Mouse (Mus musculus) v-Abl transformed pro-B cells (cell line): Measurements from ENCODE around the gene Atg9b.

Experiments
- in situ Hi-C, 2 experiments: fragments of 400-800 bp; cut with MboI; formaldehyde crosslinking; loops; one replicate each; pipeline ENCODE4 v1.15.1; 2025; ENCODE audit not compliant: unreplicated experiment in 2 of 2

Gene Atg9b

GRCm38 (mm10) chr5:24391864-24392263 lies at the start of gene Atg9b:
Atg9b (minus strand) TSS chr5:24392143.
- in situ Hi-C loops: loop anchor here in 1 of 2 experiments (25.0 kb wide), 1 partner anchor 195 kb away; the partner anchor contains the start of genes Abcf2 and Chpf2

DNA sequence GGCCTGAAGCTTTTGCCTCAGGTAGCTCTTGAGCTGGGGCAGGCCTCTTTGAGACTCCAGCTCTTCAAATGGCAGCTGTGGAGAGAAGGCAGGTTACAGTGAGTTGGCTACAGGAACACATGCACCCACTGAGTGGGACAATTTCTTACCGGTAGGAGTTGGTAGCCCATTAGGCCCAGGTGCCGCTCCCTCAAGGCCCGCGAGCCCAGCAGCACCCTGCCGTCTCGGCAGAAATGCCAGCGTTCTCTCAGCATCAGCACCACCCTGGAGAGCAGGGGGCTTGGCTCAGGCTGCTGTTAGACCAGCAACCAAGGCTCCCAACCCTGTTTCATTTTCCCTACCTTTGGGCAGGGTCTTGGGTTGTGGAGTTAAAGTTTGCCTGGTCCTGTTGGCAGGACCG lies 49.2 kb upstream of the Atg9b start:
- in situ Hi-C loops: no loop called here

DNA sequence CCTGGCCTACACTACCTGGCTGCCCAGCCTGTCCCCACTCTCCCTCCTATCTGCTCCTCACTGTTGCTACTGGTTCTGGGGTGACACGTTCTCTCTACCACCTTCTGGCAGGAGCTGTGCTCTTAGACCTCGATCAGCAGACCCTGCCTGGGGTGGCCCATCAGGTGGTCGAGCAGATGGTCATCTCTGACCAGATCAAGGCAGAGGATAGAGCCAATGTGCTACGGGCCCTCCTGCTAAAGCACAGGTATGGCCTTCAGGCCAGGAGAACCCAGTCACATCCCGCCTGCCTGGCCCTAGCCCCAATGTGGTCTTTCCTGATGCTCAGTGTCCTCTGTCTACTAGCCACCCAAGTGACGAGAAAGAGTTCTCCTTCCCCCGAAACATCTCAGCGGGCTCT lies 42.0 kb upstream of the Atg9b start:
- in situ Hi-C loops: no loop called here

- in situ Hi-C loops: no loop called here
These were observed 36.7 kb upstream of the Atg9b start for GRCm38 (mm10) chr5:24428596-24428995.

- in situ Hi-C loops: no loop called here
These were observed 36.0 kb upstream of the Atg9b start for GRCm38 (mm10) chr5:24427981-24428402.

- in situ Hi-C loops: no loop called here
These were observed 35.3 kb upstream of the Atg9b start for GRCm38 (mm10) chr5:24427285-24427633.

- in situ Hi-C loops: no loop called here
These were observed 34.8 kb upstream of the Atg9b start for GRCm38 (mm10) chr5:24426556-24427284.

GRCm38 (mm10) chr5:24426037-24426432 lies 34.1 kb upstream of the Atg9b start:
- in situ Hi-C loops: no loop called here

DNA sequence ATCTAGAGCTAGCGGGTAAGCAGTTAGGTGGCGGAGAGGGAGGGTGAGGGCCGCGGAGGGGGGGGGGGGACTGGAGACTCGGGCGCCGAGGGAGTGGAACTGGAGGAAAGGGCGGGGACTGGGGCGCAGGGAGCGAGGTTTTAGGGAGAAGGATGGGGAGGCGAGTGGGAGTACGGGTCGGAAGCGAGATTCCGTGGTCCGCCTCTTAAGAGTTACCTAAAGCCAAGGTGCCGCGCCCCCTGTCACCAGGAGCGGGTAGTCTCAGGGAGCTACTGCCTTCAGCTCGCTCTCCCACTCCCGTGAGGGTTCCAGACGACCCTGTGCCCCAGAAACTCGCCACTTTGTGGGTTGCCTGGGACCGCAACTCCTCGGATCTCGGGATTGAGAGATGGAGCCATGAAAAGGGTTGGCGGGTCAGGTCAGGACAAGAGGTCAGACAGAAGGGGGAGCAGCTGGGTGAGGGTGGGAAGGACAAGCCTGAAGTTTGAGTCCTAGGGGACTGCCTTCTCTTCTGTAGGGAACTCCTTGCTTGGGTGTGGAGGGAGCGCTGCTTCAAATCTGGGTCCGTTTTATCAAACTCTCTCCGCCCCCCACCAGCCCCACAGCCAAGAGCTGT lies 33.6 kb upstream of the Atg9b start:
- in situ Hi-C loops: no loop called here

GRCm38 (mm10) chr5:24424861-24425411 lies 33.0 kb upstream of the Atg9b start:
- in situ Hi-C loops: loop anchor here (5.0 to 25.0 kb wide), 2 partner anchors 32 to 162 kb away; partner anchors contain the start of genes Abcf2 (in 1 of the 2) and Chpf2 (in 1 of the 2)

DNA sequence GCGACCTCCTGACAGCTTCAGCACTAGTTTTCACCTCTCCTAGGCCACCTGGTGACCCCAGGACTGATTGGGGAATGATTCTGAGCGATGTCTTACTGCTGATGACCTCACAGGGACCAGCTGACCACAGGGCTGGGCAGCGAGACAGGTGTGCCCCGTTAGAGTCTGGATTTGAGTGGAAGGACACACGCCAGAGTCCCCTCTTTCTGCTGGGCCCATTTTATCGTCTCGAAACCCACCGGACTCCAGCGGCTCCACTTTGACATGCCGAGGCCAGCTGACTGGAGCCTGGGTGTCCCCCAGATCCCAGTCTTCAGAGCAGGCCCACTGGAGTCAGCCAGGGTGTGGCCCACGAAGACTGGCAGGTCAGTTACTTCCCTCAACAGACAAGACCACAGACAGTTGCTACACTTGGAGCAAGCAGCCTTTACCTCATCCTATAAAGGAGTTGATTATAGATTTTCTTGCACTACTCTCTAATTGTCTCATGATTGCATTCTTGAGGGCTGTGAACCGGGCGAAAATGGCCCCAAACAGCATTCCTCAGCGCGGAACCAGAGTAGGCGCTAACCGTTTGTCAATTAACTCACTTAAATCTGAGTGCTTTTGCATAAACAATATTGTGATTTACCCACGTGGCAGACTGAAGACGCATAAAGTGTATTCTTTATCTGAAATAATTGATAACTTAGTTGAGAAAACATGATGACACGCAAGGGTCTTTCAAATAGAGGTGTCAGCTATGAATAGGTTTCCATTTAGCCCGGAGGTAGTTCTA lies 32.2 kb upstream of the Atg9b start:
- in situ Hi-C loops: loop anchor here (5.0 to 25.0 kb wide), 2 partner anchors 33 to 163 kb away; partner anchors contain the start of genes Abcf2 (in 1 of the 2) and Chpf2 (in 1 of the 2)

DNA sequence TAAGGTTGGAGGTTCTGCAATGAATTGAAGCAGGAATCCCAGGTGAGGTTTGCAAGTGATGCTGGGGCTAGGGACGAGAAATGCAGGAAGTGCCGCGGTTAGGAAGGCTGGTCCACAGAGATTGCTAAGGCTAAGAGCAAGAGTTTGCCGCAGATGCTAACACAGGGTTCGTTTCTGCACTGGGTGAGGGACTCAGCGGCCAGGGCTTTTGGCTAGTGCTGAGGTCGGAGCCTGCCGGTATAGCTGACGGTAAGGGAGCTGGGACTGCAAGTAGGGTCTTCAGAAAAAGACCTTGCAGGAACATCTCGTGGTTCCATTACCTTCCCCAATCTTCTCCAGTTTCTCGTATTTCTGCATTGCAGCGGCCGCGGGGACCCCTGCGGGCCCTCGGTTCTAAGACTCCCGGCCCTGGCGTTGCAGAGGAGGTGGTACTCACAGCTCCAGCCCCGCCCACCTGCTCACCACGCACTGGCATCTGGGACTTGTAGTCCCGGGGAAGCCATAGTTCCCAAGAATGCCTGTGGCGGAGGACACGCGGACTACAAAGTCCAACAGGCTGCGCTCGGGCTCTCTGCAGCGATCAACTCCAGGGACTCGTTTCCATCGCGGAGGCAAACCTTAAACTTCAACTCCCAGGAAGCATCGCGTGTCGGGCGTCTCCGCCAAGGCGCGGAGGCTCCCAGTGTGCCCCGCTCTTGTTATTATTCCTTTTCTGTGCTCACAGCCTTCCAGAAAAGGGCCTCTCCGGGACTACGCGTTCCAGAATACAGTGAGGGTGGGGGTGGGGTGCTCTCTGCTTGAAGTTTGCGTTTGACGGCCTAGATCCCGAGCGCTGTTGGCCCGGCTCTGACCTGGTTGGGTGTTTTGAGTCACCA lies 31.4 kb upstream of the Atg9b start, which contains the start of the genes Cdk5 and Slc4a2:
TSS of gene Cdk5 (minus strand) at position 402 of the 875 bp plus-strand sequence.
TSS of gene Slc4a2 (plus strand) at position 709 of the 875 bp plus-strand sequence.
- in situ Hi-C loops: loop anchor here (5.0 to 25.0 kb wide), 2 partner anchors 34 to 164 kb away; partner anchors contain the start of genes Abcf2 (in 1 of the 2) and Chpf2 (in 1 of the 2)

GRCm38 (mm10) chr5:24420381-24420780 lies 28.4 kb upstream of the Atg9b start:
- in situ Hi-C loops: loop anchor here (5.0 to 25.0 kb wide), 2 partner anchors 37 to 167 kb away; partner anchors contain the start of genes Abcf2 (in 1 of the 2) and Chpf2 (in 1 of the 2)

GRCm38 (mm10) chr5:24417587-24417986 lies 25.6 kb upstream of the Atg9b start:
- in situ Hi-C loops: loop anchor here in 1 of 2 experiments (5.0 to 25.0 kb wide), 2 partner anchors 55 to 170 kb away; partner anchors contain the start of genes Abcf2 and Chpf2

- in situ Hi-C loops: loop anchor here in 1 of 2 experiments (5.0 to 25.0 kb wide), 2 partner anchors 56 to 171 kb away; partner anchors contain the start of genes Abcf2 and Chpf2
These were observed 24.3 kb upstream of the Atg9b start for GRCm38 (mm10) chr5:24416222-24416736.

- in situ Hi-C loops: loop anchor here in 1 of 2 experiments (25.0 kb wide), 1 partner anchor 173 kb away; the partner anchor contains the start of genes Abcf2 and Chpf2
These were observed 22.0 kb upstream of the Atg9b start for GRCm38 (mm10) chr5:24413938-24414337.

DNA sequence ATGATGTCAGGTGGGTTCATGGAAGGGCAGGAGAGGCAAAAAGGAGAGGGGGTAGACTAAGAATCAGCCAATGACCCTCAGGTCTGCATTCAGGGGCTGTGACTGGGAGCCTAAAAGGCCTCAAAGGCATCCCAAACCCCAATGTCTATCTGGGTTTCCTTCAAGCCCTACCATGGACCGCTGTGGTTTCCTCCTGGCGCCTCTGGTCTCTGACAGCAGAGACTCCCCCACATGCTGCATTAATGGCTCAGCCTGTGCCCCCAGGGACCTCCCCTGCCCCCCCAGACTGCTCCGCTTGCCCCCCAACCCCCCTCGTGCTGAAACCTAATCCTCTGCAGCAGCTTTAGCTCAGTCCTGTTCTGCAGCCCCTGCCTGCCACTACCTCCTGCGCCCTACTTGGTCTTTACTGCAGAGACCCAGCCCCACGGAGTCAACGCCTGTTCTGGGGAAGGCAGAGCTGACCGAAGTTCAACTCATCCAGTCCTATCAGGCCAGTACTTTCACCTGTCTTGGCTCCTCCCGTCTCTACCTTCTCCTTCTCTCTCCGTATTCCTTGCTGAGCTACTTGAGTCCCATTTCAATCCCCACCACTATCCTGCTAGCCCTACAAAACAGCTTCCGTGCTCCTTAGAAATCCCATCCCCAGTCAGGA lies 21.2 kb upstream of the Atg9b start, which contains the start of gene Asic3:
TSS of gene Asic3 (plus strand) at position 351 of the 652 bp plus-strand sequence.
- in situ Hi-C loops: loop anchor here in 1 of 2 experiments (25.0 kb wide), 1 partner anchor 174 kb away; the partner anchor contains the start of genes Abcf2 and Chpf2

DNA sequence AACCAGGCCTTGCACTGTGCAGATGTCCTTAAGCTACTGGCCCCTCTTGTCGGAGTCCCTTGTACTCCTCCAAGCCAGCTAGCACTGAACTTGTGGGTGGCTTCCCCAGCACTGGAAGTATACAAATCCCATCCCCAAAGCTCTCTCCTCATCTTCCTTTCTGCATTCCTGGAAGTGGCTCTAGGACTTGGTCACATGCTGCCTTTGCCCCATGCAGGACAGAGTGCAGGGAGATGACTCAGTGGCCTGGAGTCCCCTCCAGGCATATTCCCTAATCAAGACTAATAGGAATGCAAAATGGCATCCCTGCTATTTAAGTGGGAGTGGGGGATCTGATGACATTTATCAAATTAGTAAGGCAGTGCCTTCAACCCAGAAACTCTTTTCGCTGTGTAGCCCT lies 20.1 kb upstream of the Atg9b start:
- in situ Hi-C loops: loop anchor here in 1 of 2 experiments (25.0 kb wide), 1 partner anchor 175 kb away; the partner anchor contains the start of genes Abcf2 and Chpf2
